Mouse (Mus musculus): ENCODE data around the gene Calhm3.

- TF ChIP-seq CTCF (IDR thresholded peaks at IDR 0.05; ENCODE audit: insufficient read depth, low read length): no peak
- no peak for TF ChIP-seq POLR2A (IDR thresholded peaks at IDR 0.05; ENCODE audit: borderline replicate concordance, extremely low read depth, low read depth, low read length)
Observed at GRCm38 (mm10) chr19:47128835-47129234, 28.7 kb downstream of the Calhm3 start.

Data from lung, adult 2 months (tissue).